Mouse (Mus musculus): ENCODE measurements around the gene Pbrm1. TPM values are rescaled to one million over a fixed set of nuclear protein-coding genes. Genes with fewer than 3 reads are reported as not detected.

Pbrm1 gene
- polyA plus RNA-seq, 1 experiment from 2014 or later: 132 TPM

GRCm38 (mm10) chr14:31089918-31090317 is 71.0 kb downstream of the Pbrm1 start:
- H3K27me3 ChIP-seq (ENCODE audit: insufficient read depth, poor library complexity, severe bottlenecking): no peaks in the 10 kb centered on the region
- WGBS: 79% methylated on average over 1 of the region's 1 CpGs
- no peak overlapping the region for H3K4me3 ChIP-seq
- no peak overlapping the region for H3K27ac ChIP-seq
- H3K36me3 ChIP-seq: peaks cover 88% of the 10 kb centered on the region
- no peaks in the 10 kb centered on the region for H3K9me3 ChIP-seq
- no peak for DNase-seq (ENCODE audit: low spot score)
- no peaks in the 10 kb centered on the region for H3K4me1 ChIP-seq

GRCm38 (mm10) chr14:31105156-31105555 is 86.2 kb downstream of the Pbrm1 start:
- WGBS: 88% methylated on average over 2 of the region's 2 CpGs
- peaks cover 82% of the 10 kb centered on the region for H3K36me3 ChIP-seq
- no peaks in the 10 kb centered on the region for H3K9me3 ChIP-seq
- no peak for DNase-seq (ENCODE audit: low spot score)
- H3K27me3 ChIP-seq (ENCODE audit: insufficient read depth, poor library complexity, severe bottlenecking): no peaks in the 10 kb centered on the region
- H3K4me3 ChIP-seq: no peak overlapping the region
- H3K4me1 ChIP-seq: no peaks in the 10 kb centered on the region
- H3K27ac ChIP-seq: no peak overlapping the region

- Histone ChIP-seq H3K27me3 (ENCODE audit: insufficient read depth, poor library complexity, severe bottlenecking) (no peaks in the 10 kb centered on the region), H3K9me3 (no peaks in the 10 kb centered on the region), H3K27ac (no peak overlapping the region), H3K4me3 (no peak overlapping the region), H3K4me1 (0 out of 2 replicates have a peak, but pooled peaks cover 4% of the 10 kb centered on the region), H3K36me3 (peaks cover 86% of the 10 kb centered on the region)
- WGBS: 56% methylated on average over 3 of the region's 3 CpGs
- DNase-seq (ENCODE audit: low spot score): no peak
These were observed 91.7 kb downstream of the Pbrm1 start for GRCm38 (mm10) chr14:31110613-31111012.

- Histone ChIP-seq H3K27me3 (ENCODE audit: insufficient read depth, poor library complexity, severe bottlenecking) (no peaks in the 10 kb centered on the region), H3K4me3 (no peak overlapping the region), H3K9me3 (no peaks in the 10 kb centered on the region), H3K4me1 (peaks cover 9% of the 10 kb centered on the region; the same call in 1 of the 2 replicates), H3K27ac (no peak overlapping the region), H3K36me3 (peaks cover 85% of the 10 kb centered on the region)
- no peak for DNase-seq (ENCODE audit: low spot score)
- 89% methylated on average over 5 of the region's 5 CpGs for WGBS
These were observed 93.2 kb downstream of the Pbrm1 start for GRCm38 (mm10) chr14:31112187-31112586.

GRCm38 (mm10) chr14:31114011-31114410 is 95.1 kb downstream of the Pbrm1 start:
- WGBS: 56% methylated on average over 3 of the region's 3 CpGs
- H3K27ac ChIP-seq: no peak overlapping the region
- peaks cover 9% of the 10 kb centered on the region; the same call in 1 of the 2 replicates for H3K4me1 ChIP-seq
- DNase-seq (ENCODE audit: low spot score): no peak
- H3K27me3 ChIP-seq (ENCODE audit: insufficient read depth, poor library complexity, severe bottlenecking): no peaks in the 10 kb centered on the region
- peaks cover 83% of the 10 kb centered on the region for H3K36me3 ChIP-seq
- H3K9me3 ChIP-seq: no peaks in the 10 kb centered on the region
- no peak overlapping the region for H3K4me3 ChIP-seq

- Histone ChIP-seq H3K36me3 (peaks cover 76% of the 10 kb centered on the region), H3K9me3 (no peaks in the 10 kb centered on the region), H3K27me3 (ENCODE audit: insufficient read depth, poor library complexity, severe bottlenecking) (no peaks in the 10 kb centered on the region), H3K4me3 (no peak overlapping the region), H3K27ac (no peak overlapping the region), H3K4me1 (peaks cover 9% of the 10 kb centered on the region; the same call in 1 of the 2 replicates)
- 67% methylated on average over 2 of the region's 2 CpGs for WGBS
- no peak for DNase-seq (ENCODE audit: low spot score)
These were observed 96.6 kb downstream of the Pbrm1 start for GRCm38 (mm10) chr14:31115522-31115921.

- Histone ChIP-seq H3K4me1 (peaks cover 34% of the 10 kb centered on the region), H3K9me3 (no peaks in the 10 kb centered on the region), H3K27me3 (ENCODE audit: insufficient read depth, poor library complexity, severe bottlenecking) (no peaks in the 10 kb centered on the region), H3K36me3 (peaks cover 37% of the 10 kb centered on the region), H3K27ac (0 out of 2 replicates have a peak overlapping the region, but pooled peaks have one; percentile 42), H3K4me3 (0 out of 2 replicates have a peak overlapping the region, but pooled peaks have one; percentile 5)
- 64% methylated on average over 9 of the region's 9 CpGs for WGBS
- DNase-seq (ENCODE audit: low spot score): no peak
These were observed 106.5 kb downstream of the Pbrm1 start for GRCm38 (mm10) chr14:31125106-31126075.

GRCm38 (mm10) chr14:31126826-31127225 is 107.9 kb downstream of the Pbrm1 start:
- Histone ChIP-seq H3K4me3 (no peak overlapping the region), H3K36me3 (peaks cover 34% of the 10 kb centered on the region), H3K27me3 (ENCODE audit: insufficient read depth, poor library complexity, severe bottlenecking) (no peaks in the 10 kb centered on the region), H3K4me1 (peaks cover 40% of the 10 kb centered on the region), H3K27ac (0 out of 2 replicates have a peak overlapping the region, but pooled peaks have one; percentile 49), H3K9me3 (no peaks in the 10 kb centered on the region)
- 86% methylated on average over 8 of the region's 8 CpGs for WGBS
- no peak for DNase-seq (ENCODE audit: low spot score)

GRCm38 (mm10) chr14:31128101-31128825 is 109.3 kb downstream of the Pbrm1 start:
- H3K27me3 ChIP-seq (ENCODE audit: insufficient read depth, poor library complexity, severe bottlenecking): no peaks in the 10 kb centered on the region
- peak; percentile 88 for DNase-seq (ENCODE audit: low spot score)
- H3K36me3 ChIP-seq: peaks cover 28% of the 10 kb centered on the region
- peak overlapping the region; percentile 97 for H3K27ac ChIP-seq
- H3K9me3 ChIP-seq: no peaks in the 10 kb centered on the region
- peak overlapping the region; percentile 76 for H3K4me3 ChIP-seq
- H3K4me1 ChIP-seq: peaks cover 55% of the 10 kb centered on the region
- 1% methylated on average over 23 of the region's 23 CpGs for WGBS

- no peaks in the 10 kb centered on the region for H3K27me3 ChIP-seq (ENCODE audit: insufficient read depth, poor library complexity, severe bottlenecking)
- H3K4me3 ChIP-seq: peak within 1 kb of the TSS; percentile 76
- H3K9me3 ChIP-seq: no peaks in the 10 kb centered on the region
- peak; percentile 100 for DNase-seq (ENCODE audit: low spot score)
- H3K36me3 ChIP-seq: peaks cover 24% of the 10 kb centered on the region
- H3K27ac ChIP-seq: peak within 1 kb of the TSS; percentile 97
- peaks cover 58% of the 10 kb centered on the region for H3K4me1 ChIP-seq
- WGBS: under 1% methylated on average over 33 of the region's 33 CpGs
These were observed 109.9 kb downstream of the Pbrm1 start, which contains the start of gene Smim4 for GRCm38 (mm10) chr14:31128826-31129219. Smim4 (minus strand) TSS chr14:31128956.

GRCm38 (mm10) chr14:31129326-31130235 is 110.6 kb downstream of the Pbrm1 start:
- Histone ChIP-seq H3K4me3 (peak overlapping the region; percentile 95), H3K9me3 (no peaks in the 10 kb centered on the region), H3K27ac (peak overlapping the region; percentile 97), H3K27me3 (ENCODE audit: insufficient read depth, poor library complexity, severe bottlenecking) (no peaks in the 10 kb centered on the region), H3K36me3 (peaks cover 22% of the 10 kb centered on the region), H3K4me1 (peaks cover 57% of the 10 kb centered on the region)
- WGBS: 67% methylated on average over 15 of the region's 15 CpGs
- peak; percentile 59 for DNase-seq (ENCODE audit: low spot score)

Measured in heart, embryonic 10.5 days (tissue).